Mouse (Mus musculus): ENCODE data around the gene Zfp768.
A peak's percentile ranks its signal among the peaks of the same experiment; 100 is the strongest.

- TF ChIP-seq CTCF (IDR thresholded peaks at IDR 0.05; ENCODE audit: borderline replicate concordance, insufficient read depth, low read length): no peak
- peak; percentile 80 for TF ChIP-seq POLR2A (IDR thresholded peaks at IDR 0.05; ENCODE audit: low read depth, low read length)
These were observed at the start of gene Zfp768 for GRCm38 (mm10) chr7:127345512-127346325.

Data from embryonic fibroblast, embryonic 13.5 days (primary cell).